Mouse (Mus musculus) inflammation-experienced regulatory T-cells, adult 6 months (primary cell): ENCODE data around the gene Itgb1. TPM values are rescaled to one million over a fixed set of nuclear protein-coding genes. Genes with fewer than 3 reads are reported as not detected.

Experiments
- ATAC-seq: one replicate; pipeline ENCODE4 v1.8.0; 2017
- polyA plus RNA-seq, 3 experiments: library from polyadenylated mRNA; unstranded; fragments of 100-300 nt; shearing (Covaris generic); gene quantifications; one replicate each; pipeline ENCODE4 v1.2.1; 2017

Itgb1 gene
- 100 to 1,000 TPM; 160 to 315 (median 162) TPM for polyA plus RNA-seq

- peak; percentile 67 for ATAC-seq
Measured at GRCm38 (mm10) chr8:128685507-128686428, at the start of gene Itgb1. Gene Itgb1, plus strand, starts transcription at chr8:128685654.

DNA sequence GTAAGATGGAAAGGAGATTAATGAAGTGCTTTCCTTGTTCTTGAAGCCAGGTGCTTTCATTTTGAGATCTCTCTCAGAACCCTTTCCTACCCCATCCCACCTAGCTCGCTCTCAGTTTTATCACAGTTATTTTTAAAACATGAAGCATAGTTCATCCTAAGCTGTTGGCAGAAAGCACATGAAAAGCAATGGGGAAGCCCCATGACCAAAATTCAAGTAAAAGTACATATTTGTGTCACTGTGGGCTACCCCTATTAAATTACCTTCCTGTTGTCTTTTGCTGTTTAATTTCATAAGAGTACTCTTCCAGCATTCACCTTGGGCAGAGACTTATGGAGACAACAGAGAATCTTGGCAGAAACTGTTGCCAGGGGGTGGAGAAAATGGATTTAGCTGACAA is 42.4 kb upstream of the Itgb1 start:
- peak; percentile 61 for ATAC-seq

DNA sequence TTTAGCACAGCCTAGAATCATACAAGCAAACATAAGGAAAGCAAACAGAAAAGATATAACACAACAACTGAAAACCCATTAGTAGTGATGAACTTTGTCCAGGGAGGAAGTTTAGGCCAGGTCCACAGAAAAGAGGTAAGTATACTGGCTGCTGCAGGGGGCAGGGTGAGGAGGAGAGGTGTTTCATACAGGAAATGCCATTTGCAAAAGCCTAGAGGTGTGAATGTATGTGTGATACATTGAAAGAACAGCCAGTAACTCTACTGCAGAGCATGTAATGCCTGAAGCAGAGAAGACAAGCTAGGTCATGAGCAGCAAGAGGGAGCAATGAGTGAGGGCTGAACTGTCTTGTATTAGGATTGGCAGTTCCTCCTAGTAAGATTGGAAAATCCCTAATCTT is 40.0 kb upstream of the Itgb1 start:
- ATAC-seq = peak; percentile 41

- no peak for ATAC-seq
Measured at GRCm38 (mm10) chr8:128646456-128646855, 39.0 kb upstream of the Itgb1 start.

DNA sequence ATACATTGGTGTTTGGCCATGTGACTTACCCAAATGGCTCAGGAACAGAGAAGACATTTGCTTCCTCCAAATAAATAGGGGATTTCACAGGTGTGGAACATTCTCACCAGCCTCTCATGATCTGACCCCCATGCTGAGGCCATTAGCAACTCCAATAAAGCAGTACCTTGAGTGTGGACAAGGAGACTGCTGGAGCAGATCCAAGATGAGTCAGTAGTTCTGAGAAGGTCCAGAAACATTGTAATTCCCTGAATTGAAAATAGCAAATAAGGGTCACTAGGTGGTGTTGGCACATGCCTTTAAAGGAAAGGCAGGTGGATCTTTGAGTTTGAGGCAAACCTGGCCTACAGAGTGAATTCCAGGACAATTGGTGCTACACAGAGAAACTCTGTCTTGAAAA is 37.4 kb upstream of the Itgb1 start:
- ATAC-seq = no peak

- ATAC-seq = no peak
Measured at GRCm38 (mm10) chr8:128650331-128650855, 35.1 kb upstream of the Itgb1 start.

DNA sequence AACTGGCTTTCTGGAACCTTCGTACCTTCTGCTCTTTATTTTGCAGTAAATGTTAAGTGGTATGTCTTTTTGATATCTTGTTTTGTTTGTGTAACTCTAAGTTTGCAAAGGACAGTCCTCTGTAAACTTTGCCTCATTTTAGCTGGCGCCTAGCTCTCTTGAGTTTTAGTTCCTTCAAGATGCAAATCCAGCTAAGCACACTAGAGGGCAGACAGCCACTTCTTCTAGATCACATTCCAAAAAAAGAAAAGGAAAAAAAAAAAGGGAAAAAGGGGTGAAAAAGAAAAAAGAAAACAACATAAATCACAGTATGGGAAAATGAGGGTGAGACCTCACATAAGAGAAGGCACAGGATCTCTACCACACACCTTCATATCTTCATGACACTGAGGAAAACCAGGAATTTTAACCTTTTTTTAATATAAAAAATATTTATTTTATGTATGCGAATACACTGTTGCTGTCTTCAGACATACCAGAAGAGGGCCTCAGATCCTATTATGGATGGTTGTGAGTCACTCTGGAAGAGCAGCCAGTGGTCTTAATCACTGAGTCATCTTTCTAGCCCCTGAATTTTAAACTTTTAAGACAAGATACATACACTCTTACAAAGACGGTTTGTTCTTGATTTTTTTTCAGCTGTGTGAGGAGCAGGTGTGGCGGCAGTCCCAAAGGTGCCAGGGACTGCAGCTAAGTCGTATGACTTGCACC is 32.9 kb upstream of the Itgb1 start:
- ATAC-seq = no peak

DNA sequence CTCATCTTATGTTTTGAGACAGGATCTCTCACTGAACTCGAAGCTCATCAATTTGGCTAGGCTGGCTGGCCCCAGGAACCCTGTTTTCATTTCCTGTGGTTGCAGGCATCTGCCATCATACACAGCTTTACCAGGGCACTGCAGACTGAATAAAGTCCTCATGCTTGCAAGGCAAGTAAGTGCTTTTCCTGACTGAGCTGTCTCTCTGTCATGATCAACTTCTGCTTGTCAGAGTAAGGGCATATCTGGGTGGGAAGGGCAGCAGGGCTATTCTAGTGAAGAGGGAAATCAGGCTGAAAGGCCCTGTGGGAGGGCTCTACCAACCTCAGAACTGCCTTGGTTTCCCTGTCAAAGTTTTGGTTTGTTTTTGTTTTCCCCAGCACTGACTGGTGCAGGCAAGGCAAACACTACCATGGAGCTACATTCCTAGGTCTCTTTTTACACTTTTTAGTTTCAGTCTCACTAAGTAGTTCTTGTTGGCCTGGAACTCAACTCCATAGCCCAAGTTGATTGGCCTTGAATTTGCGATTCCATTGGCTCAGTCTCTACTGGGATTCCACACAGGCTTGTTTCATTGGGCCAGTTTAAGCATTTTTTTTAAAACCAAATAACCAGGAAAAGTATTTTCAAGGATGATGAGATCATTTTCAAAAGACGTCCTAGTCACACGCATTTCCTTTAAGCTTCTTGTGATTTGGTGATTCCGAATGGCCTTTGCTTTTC is 31.7 kb upstream of the Itgb1 start:
- peak; percentile 42 for ATAC-seq

- peak; percentile 31 for ATAC-seq
Measured at GRCm38 (mm10) chr8:128654365-128655099, 30.9 kb upstream of the Itgb1 start.

GRCm38 (mm10) chr8:128662144-128662543 is 23.3 kb upstream of the Itgb1 start:
- no peak for ATAC-seq

- no peak for ATAC-seq
Measured at GRCm38 (mm10) chr8:128662696-128663095, 22.8 kb upstream of the Itgb1 start.

- ATAC-seq = no peak
Measured at GRCm38 (mm10) chr8:128663106-128663505, 22.3 kb upstream of the Itgb1 start.

DNA sequence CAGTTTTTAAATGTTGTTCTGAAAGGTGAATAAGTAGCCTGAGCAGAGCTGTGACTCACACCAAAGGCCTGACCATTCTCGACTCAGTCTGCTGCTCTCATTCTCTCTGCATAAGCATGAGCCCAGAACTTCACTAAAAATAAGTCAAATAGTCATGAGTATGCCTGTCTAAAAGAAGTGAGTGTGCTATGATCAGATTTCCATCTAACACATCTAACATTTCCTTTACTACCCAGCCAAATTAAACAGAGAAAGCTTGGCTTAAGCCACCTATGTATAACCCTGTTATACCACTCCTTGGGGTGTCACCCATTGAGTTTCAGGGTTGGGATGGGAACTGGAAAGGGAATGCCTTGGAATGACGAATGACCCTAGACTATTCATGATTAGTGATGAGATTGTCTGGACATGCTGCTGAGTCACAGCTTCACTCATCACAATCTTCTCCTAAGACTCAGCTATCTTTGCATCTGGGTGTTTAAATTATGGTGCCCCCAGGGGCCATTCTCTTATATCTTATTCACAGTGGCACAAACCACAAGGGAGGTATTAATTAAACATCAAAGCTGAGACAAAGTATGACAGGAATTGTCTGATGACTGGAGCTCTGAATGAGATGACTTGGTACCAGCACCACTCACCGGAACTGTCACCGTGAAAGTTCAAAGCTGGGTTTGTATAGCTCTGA is 18.7 kb upstream of the Itgb1 start:
- no peak for ATAC-seq

GRCm38 (mm10) chr8:128671813-128672212 is 13.6 kb upstream of the Itgb1 start:
- no peak for ATAC-seq

- no peak for ATAC-seq
Measured at GRCm38 (mm10) chr8:128672441-128672840, 13.0 kb upstream of the Itgb1 start.

DNA sequence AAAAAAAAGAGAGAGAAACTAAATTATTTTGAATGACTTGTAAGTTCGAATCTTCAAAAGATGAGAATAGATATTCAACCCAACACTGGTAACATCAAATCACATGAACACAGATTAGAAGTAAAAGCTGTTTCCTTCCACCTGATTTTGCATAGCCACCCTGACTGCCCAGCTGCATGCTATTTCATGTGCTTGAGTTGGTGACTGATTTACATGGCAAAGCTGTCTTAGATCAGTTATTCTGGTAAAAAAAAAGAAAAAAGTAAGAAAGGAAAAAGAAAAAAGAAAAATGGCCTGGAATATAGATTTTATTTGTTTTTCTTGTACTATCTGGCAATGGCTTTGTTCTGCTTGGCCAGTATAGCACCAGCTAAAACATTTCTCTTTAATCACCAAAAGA is 12.5 kb upstream of the Itgb1 start:
- no peak for ATAC-seq

DNA sequence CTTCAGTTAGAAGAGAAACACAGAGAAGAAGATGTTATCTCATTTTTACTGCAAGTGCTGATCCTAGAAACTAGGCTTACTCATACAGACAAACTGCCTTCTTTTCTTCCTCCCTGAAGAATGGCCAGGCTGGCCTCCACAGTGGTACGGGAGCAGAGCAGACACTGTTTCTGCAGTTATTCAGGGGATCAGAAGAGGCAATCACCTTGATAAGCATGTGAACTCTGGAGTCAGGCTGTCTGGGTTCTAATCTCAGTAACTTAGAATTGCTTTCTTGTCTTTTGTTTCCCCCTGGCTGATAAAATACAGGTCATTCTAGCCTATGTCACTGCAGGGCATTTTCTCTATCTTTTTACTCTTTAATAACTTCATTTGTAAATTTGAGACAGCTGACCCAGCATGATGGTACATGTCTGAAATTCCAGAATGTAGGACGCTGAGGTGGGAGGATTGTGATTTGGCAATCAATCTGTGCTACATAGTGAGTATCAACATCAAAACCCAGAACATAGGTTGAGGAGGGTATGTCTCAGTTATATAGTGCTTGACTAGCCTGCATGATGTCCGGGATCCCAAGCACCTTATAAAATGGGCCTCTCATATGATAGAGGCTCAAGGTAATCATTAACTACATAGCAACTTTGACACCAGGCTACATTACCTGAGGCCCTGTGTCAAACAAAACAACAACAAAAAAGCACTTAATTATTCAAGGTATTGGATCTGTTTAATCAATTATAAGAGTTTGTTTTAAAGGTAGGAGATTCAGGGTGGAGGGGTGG is 9.4 kb upstream of the Itgb1 start:
- ATAC-seq = no peak

DNA sequence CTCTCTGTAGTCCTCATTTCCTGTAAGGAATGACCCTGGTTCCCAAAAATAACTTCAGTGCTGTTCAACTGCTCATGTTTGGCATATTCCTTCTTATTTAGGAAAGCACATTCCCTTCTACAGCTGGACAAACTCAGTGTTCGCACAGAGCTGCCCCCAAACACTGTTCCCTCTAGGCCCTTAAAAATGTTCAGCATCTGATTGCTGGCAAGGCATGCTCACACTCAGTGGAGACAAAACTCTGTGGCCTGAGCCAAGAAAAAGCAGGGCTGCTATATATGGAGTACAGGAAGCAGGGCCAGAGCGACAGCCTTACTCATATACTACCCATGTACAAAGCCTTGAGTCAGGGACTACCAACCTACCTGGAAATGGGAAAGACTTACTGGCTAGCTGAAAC is 5.5 kb upstream of the Itgb1 start:
- ATAC-seq = no peak

- no peak for ATAC-seq
Measured at GRCm38 (mm10) chr8:128680548-128681325, 4.7 kb upstream of the Itgb1 start.

GRCm38 (mm10) chr8:128681970-128682369 is 3.5 kb upstream of the Itgb1 start:
- no peak for ATAC-seq
